Mouse (Mus musculus) brain, embryonic 14.5 days (tissue): ENCODE measurements around the gene Ttyh1. TPM values are rescaled to one million over a fixed set of nuclear protein-coding genes. Genes with fewer than 3 reads are reported as not detected.

Experiments
- DNase-seq: peaks from one replicate; pipeline ENCODE4 v3.0.0-alpha.2; 2011; ENCODE audit warnings: low read depth
- CTCF ChIP-seq: fragments of 200-500 bp; IDR thresholded peaks from 2 replicates; pipeline ENCODE4 v1.5.1; 2012; ENCODE audit warnings: inconsistent platforms, mild to moderate bottlenecking, moderate library complexity, borderline replicate concordance; ENCODE audit not compliant: insufficient read depth, insufficient read length; ENCODE audit errors: extremely low read depth
- POLR2A ChIP-seq: fragments of 200-500 bp; IDR thresholded peaks from 2 replicates; pipeline ENCODE4 v1.6.1; 2012; ENCODE audit warnings: mild to moderate bottlenecking, inconsistent platforms, borderline replicate concordance; ENCODE audit not compliant: poor library complexity, insufficient read depth, insufficient read length, severe bottlenecking; ENCODE audit errors: extremely low read depth
- polyA plus RNA-seq: library from polyadenylated mRNA; depleted of rRNA; stranded (reverse); fragments of >200 nt; gene quantifications from 2 replicates; pipeline ENCODE4 v1.2.3, GENCODE M21; 2012

The Ttyh1 gene
- polyA plus RNA-seq, 1 experiment, result 239 TPM

GRCm38 (mm10) chr7:4137746-4138145 lies 18.5 kb downstream of the Ttyh1 start:
- DNase-seq, result no peak
- TF ChIP-seq POLR2A (no peak), CTCF (no peak)

- DNase-seq, result no peak
- no peak for TF ChIP-seq POLR2A
- TF ChIP-seq CTCF, result no peak
Observed at GRCm38 (mm10) chr7:4138181-4138580, 19.0 kb downstream of the Ttyh1 start.

- DNase-seq, result no peak
- TF ChIP-seq CTCF (no peak), POLR2A (no peak)
Observed at GRCm38 (mm10) chr7:4138671-4139070, 19.5 kb downstream of the Ttyh1 start.

GRCm38 (mm10) chr7:4139391-4139790 lies 20.2 kb downstream of the Ttyh1 start:
- no peak for TF ChIP-seq CTCF
- TF ChIP-seq POLR2A, result no peak
- no peak for DNase-seq

GRCm38 (mm10) chr7:4141648-4142325 lies 22.6 kb downstream of the Ttyh1 start:
- TF ChIP-seq POLR2A, result no peak
- no peak for TF ChIP-seq CTCF
- DNase-seq, result no peak

GRCm38 (mm10) chr7:4142796-4143445 lies 23.7 kb downstream of the Ttyh1 start:
- no peak for TF ChIP-seq CTCF
- no peak for TF ChIP-seq POLR2A
- DNase-seq, result no peak

GRCm38 (mm10) chr7:4143506-4143905 lies 24.3 kb downstream of the Ttyh1 start:
- DNase-seq, result no peak
- TF ChIP-seq POLR2A, result no peak
- no peak for TF ChIP-seq CTCF

GRCm38 (mm10) chr7:4144046-4144445 lies 24.8 kb downstream of the Ttyh1 start:
- DNase-seq, result no peak
- TF ChIP-seq POLR2A (no peak), CTCF (no peak)

GRCm38 (mm10) chr7:4144766-4145551 lies 25.8 kb downstream of the Ttyh1 start:
- TF ChIP-seq POLR2A, result no peak
- TF ChIP-seq CTCF, result no peak
- DNase-seq, result no peak

GRCm38 (mm10) chr7:4145552-4146190 lies 26.5 kb downstream of the Ttyh1 start:
- TF ChIP-seq POLR2A (no peak), CTCF (peak; percentile 74; the same call in 1 of the 2 replicates)
- peak; percentile 51 for DNase-seq
